Mouse (Mus musculus): ENCODE measurements around the gene Agrp.

GRCm38 (mm10) chr8:105621841-105622240 is 15.4 kb downstream of the Agrp start:
- TF ChIP-seq POLR2A (IDR thresholded peaks at IDR 0.05; ENCODE audit: insufficient read length, low read depth) = no peak
- TF ChIP-seq MYOD1 (IDR thresholded peaks at IDR 0.05; ENCODE audit: control insufficient read depth in 1 of 3, insufficient read length in 2 of 3, low read depth in 2 of 3) = no peak
- no peak for TF ChIP-seq MAX (IDR thresholded peaks at IDR 0.05; ENCODE audit: low read depth)
- no peak for TF ChIP-seq USF1 (IDR thresholded peaks at IDR 0.05; ENCODE audit: low read depth)
- no peak for TF ChIP-seq POLR2AphosphoS2 (IDR thresholded peaks at IDR 0.05; ENCODE audit: insufficient read length, low read depth)
- TF ChIP-seq SRF (IDR thresholded peaks at IDR 0.05; ENCODE audit: control insufficient read depth, insufficient read length, low read depth) = no peak
- no peak for TF ChIP-seq MYOG (IDR thresholded peaks at IDR 0.05; ENCODE audit: control insufficient read depth in 1 of 3, insufficient read depth in 1 of 3, insufficient read length in 2 of 3, low read depth in 2 of 3)
- no peak for TF ChIP-seq E2F4 (IDR thresholded peaks at IDR 0.05; ENCODE audit: insufficient read depth)
